Mouse (Mus musculus): ENCODE data around the gene Bcl2. TPM values are rescaled to one million over a fixed set of nuclear protein-coding genes. Genes with fewer than 3 reads are reported as not detected.

Bcl2 gene
- polyA plus RNA-seq, 1 experiment from 2014 or later, result 8.3 TPM

DNA sequence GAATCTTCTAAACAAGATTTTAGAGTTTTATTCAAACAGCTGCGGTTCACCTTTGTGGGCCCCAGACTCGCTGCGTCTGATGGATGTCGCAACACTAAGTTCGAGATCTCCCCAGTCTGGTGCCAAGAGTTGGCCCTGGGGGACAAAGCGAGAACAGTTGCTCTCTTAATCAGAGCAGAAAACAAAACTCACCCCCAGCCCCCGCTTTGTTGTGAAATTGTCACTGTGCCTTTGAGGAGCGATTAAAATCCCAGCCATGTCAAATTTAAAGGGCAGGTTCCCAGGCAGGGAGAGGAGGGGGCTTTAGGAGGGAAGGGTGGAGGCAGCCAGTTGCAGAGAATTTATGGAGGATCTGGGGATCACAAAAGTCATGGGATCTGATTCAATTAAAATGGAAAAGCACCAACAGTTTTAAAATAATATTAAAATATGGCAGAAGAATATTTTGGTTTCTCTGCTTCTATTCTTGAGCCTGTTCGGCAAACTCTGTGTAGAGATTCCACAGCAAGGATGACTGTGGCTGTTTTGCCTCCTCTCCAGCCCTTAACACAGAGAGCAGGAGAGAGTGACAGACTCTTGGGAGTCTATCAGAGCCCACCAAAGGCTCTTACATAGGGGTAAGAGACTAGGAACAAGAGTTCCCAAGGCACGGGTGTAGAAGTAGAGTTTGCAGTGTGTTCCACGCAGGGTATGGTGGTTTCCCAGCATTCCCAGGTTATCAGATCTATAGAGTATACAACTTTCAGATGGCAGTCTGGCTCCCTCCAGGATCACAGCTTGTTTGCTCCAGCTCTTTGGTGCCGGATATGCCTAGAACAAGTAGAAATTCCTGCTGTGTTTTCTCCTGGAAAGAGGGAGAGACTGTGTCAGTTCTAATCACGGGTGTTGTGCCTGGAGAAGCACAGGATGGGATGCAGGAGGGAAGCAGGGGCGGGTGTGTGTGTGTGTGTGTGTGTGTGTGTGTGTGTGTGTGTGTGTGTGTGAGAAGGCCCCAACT, 130.5 kb downstream of the Bcl2 start:
- H3K36me3 ChIP-seq, result no peaks in the 10 kb centered on the region
- no peaks in the 10 kb centered on the region for H3K27me3 ChIP-seq (ENCODE audit: insufficient read depth, poor library complexity, severe bottlenecking)
- peaks cover 29% of the 10 kb centered on the region for H3K4me1 ChIP-seq (replicated peaks)
- no peaks in the 10 kb centered on the region for H3K9me3 ChIP-seq
- WGBS, result 53% methylated on average over 14 of the region's 14 CpGs
- H3K4me3 ChIP-seq, result no peak overlapping the region
- peak overlapping the region; percentile 76 for H3K27ac ChIP-seq
- peak; percentile 8 for DNase-seq (ENCODE audit: low spot score)

DNA sequence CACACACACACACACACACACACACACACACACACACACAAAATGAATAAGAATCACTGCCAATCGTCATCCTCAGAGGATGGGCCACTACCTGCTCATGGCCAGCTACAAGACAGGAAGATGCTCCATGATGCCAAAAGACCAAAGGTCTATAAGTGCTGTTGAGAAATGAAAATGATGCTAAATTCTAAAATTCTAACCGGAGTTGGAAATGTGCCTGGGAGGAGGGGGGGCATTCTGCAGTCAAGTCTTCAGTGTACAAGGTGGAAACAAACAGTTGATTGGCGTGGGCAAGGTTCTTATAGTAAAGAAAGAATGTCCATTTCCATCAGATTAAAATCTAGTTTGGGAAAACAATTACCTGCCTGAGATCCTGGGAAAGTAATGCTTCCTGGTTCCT, 131.3 kb downstream of the Bcl2 start:
- no peak for DNase-seq (ENCODE audit: low spot score)
- WGBS, result 81% methylated on average over 3 of the region's 3 CpGs
- Histone ChIP-seq H3K36me3 (no peaks in the 10 kb centered on the region), H3K27ac (0 out of 2 replicates have a peak overlapping the region, but pooled peaks have one; percentile 35), H3K9me3 (no peaks in the 10 kb centered on the region), H3K4me1 (replicated peaks) (peaks cover 29% of the 10 kb centered on the region), H3K27me3 (ENCODE audit: insufficient read depth, poor library complexity, severe bottlenecking) (no peaks in the 10 kb centered on the region), H3K4me3 (no peak overlapping the region)

- WGBS, result 72% methylated on average over 2 of the region's 2 CpGs
- no peak for DNase-seq (ENCODE audit: low spot score)
- Histone ChIP-seq H3K4me3 (no peak overlapping the region), H3K27ac (no peak overlapping the region), H3K9me3 (no peaks in the 10 kb centered on the region), H3K27me3 (ENCODE audit: insufficient read depth, poor library complexity, severe bottlenecking) (no peaks in the 10 kb centered on the region), H3K4me1 (replicated peaks) (peaks cover 29% of the 10 kb centered on the region), H3K36me3 (no peaks in the 10 kb centered on the region)
Observed at GRCm38 (mm10) chr1:106581812-106582211, 132.3 kb downstream of the Bcl2 start.

DNA sequence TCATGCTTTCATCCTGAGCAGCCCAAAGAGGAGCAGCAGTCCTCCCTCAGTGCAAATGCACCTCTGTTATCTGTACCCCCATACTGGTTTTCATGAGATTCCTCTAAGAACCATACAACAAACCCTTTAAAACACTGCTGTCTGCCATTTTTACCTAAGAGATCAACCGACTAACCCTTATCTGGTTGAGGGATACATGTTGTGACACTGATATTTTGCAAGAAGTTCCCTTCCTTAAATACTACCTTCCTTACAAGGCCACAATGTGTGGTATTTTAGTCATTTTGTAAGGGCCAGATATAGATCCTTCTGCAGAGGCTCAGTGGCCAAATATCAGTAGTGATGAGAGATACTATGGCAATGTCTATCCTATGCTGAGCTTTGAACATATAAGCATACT, 134.3 kb downstream of the Bcl2 start:
- peaks cover 23% of the 10 kb centered on the region for H3K4me1 ChIP-seq (replicated peaks)
- no peaks in the 10 kb centered on the region for H3K27me3 ChIP-seq (ENCODE audit: insufficient read depth, poor library complexity, severe bottlenecking)
- H3K36me3 ChIP-seq, result no peaks in the 10 kb centered on the region
- 88% methylated on average over 1 of the region's 1 CpGs for WGBS
- no peaks in the 10 kb centered on the region for H3K9me3 ChIP-seq
- no peak overlapping the region for H3K27ac ChIP-seq
- H3K4me3 ChIP-seq, result no peak overlapping the region
- DNase-seq (ENCODE audit: low spot score), result no peak

- H3K4me3 ChIP-seq, result no peak overlapping the region
- no peak overlapping the region for H3K27ac ChIP-seq
- 0 out of 2 replicates have a peak, but pooled peaks cover 4% of the 10 kb centered on the region for H3K4me1 ChIP-seq (replicated peaks)
- no peak for DNase-seq (ENCODE audit: low spot score)
- no peaks in the 10 kb centered on the region for H3K9me3 ChIP-seq
- no peaks in the 10 kb centered on the region for H3K36me3 ChIP-seq
- H3K27me3 ChIP-seq (ENCODE audit: insufficient read depth, poor library complexity, severe bottlenecking), result no peaks in the 10 kb centered on the region
- 90% methylated on average over 2 of the region's 2 CpGs for WGBS
Observed at GRCm38 (mm10) chr1:106572506-106572905, 141.6 kb downstream of the Bcl2 start.

- Histone ChIP-seq H3K9me3 (no peaks in the 10 kb centered on the region), H3K36me3 (no peaks in the 10 kb centered on the region), H3K27me3 (ENCODE audit: insufficient read depth, poor library complexity, severe bottlenecking) (no peaks in the 10 kb centered on the region), H3K4me1 (replicated peaks) (0 out of 2 replicates have a peak, but pooled peaks cover 4% of the 10 kb centered on the region), H3K27ac (no peak overlapping the region), H3K4me3 (no peak overlapping the region)
- 88% methylated on average over 1 of the region's 1 CpGs for WGBS
- DNase-seq (ENCODE audit: low spot score), result no peak
Observed at GRCm38 (mm10) chr1:106570870-106571269, 143.2 kb downstream of the Bcl2 start.

GRCm38 (mm10) chr1:106570366-106570765, 143.7 kb downstream of the Bcl2 start:
- Histone ChIP-seq H3K4me3 (no peak overlapping the region), H3K27ac (no peak overlapping the region), H3K4me1 (replicated peaks) (0 out of 2 replicates have a peak, but pooled peaks cover 4% of the 10 kb centered on the region), H3K27me3 (ENCODE audit: insufficient read depth, poor library complexity, severe bottlenecking) (no peaks in the 10 kb centered on the region), H3K9me3 (no peaks in the 10 kb centered on the region), H3K36me3 (no peaks in the 10 kb centered on the region)
- 90% methylated on average over 6 of the region's 6 CpGs for WGBS
- no peak for DNase-seq (ENCODE audit: low spot score)

DNA sequence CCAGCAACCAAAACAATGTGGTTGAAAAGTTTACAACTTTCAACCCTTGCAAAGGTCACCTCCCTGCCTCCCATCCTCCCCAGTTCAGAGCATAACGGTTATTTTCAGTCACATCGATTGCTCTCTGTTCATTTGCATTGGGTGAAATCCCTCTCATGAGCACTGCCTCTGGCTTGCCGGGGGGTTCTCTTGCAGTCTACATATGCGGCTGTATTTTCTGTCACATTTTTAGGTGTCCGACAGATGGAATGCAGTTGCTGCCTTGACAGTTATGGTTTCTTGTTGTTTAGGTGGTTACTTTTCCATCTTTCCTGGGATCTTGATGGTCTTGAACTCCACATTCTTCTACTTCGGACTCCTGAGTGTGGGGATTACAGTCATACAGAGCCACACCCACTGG, 144.4 kb downstream of the Bcl2 start:
- Histone ChIP-seq H3K27ac (no peak overlapping the region), H3K9me3 (no peaks in the 10 kb centered on the region), H3K36me3 (no peaks in the 10 kb centered on the region), H3K27me3 (ENCODE audit: insufficient read depth, poor library complexity, severe bottlenecking) (no peaks in the 10 kb centered on the region), H3K4me3 (no peak overlapping the region), H3K4me1 (replicated peaks) (0 out of 2 replicates have a peak, but pooled peaks cover 4% of the 10 kb centered on the region)
- 89% methylated on average over 6 of the region's 6 CpGs for WGBS
- DNase-seq (ENCODE audit: low spot score), result no peak

- WGBS, result 76% methylated on average over 3 of the region's 3 CpGs
Observed at GRCm38 (mm10) chr1:106568868-106569267, 145.2 kb downstream of the Bcl2 start.

GRCm38 (mm10) chr1:106567506-106567905, 146.6 kb downstream of the Bcl2 start:
- H3K9me3 ChIP-seq, result no peaks in the 10 kb centered on the region
- H3K36me3 ChIP-seq, result no peaks in the 10 kb centered on the region
- no peak overlapping the region for H3K4me3 ChIP-seq
- WGBS, result 71% methylated on average over 5 of the region's 5 CpGs
- DNase-seq (ENCODE audit: low spot score), result no peak
- H3K4me1 ChIP-seq (replicated peaks), result 0 out of 2 replicates have a peak, but pooled peaks cover 4% of the 10 kb centered on the region
- H3K27me3 ChIP-seq (ENCODE audit: insufficient read depth, poor library complexity, severe bottlenecking), result no peaks in the 10 kb centered on the region
- H3K27ac ChIP-seq, result no peak overlapping the region

More at GRCm38 (mm10) chr1:106568868-106569267, 145.2 kb downstream of the Bcl2 start:
- Histone ChIP-seq H3K4me1 (replicated peaks) (0 out of 2 replicates have a peak, but pooled peaks cover 4% of the 10 kb centered on the region), H3K4me3 (no peak overlapping the region), H3K36me3 (no peaks in the 10 kb centered on the region), H3K9me3 (no peaks in the 10 kb centered on the region), H3K27ac (no peak overlapping the region), H3K27me3 (ENCODE audit: insufficient read depth, poor library complexity, severe bottlenecking) (no peaks in the 10 kb centered on the region)
- DNase-seq (ENCODE audit: low spot score), result no peak

- H3K27ac ChIP-seq, result no peak overlapping the region
- peaks cover 6% of the 10 kb centered on the region for H3K4me1 ChIP-seq (replicated peaks)
- H3K36me3 ChIP-seq, result no peaks in the 10 kb centered on the region
- WGBS, result 80% methylated on average over 6 of the region's 6 CpGs
- H3K4me3 ChIP-seq, result no peak overlapping the region
- DNase-seq (ENCODE audit: low spot score), result no peak
- no peaks in the 10 kb centered on the region for H3K9me3 ChIP-seq
- no peaks in the 10 kb centered on the region for H3K27me3 ChIP-seq (ENCODE audit: insufficient read depth, poor library complexity, severe bottlenecking)
Observed at GRCm38 (mm10) chr1:106566120-106567086, 147.7 kb downstream of the Bcl2 start.

GRCm38 (mm10) chr1:106565238-106565637, 148.8 kb downstream of the Bcl2 start:
- Histone ChIP-seq H3K4me3 (no peak overlapping the region), H3K27me3 (ENCODE audit: insufficient read depth, poor library complexity, severe bottlenecking) (no peaks in the 10 kb centered on the region), H3K36me3 (no peaks in the 10 kb centered on the region), H3K9me3 (no peaks in the 10 kb centered on the region), H3K27ac (no peak overlapping the region), H3K4me1 (replicated peaks) (peaks cover 11% of the 10 kb centered on the region)
- WGBS, result 85% methylated on average over 4 of the region's 4 CpGs
- no peak for DNase-seq (ENCODE audit: low spot score)

All from hindbrain, embryonic 10.5 days (tissue).